Mouse (Mus musculus): ENCODE measurements at regions not wholly inside any gene's neighbourhood (a gene's known extent, or its start where the extent isn't known, plus 50 kb on each side); places are given as distances from the start of the nearest gene placed in this dataset.
"Not testable (repeated sequence)": the region's sequence is repeated elsewhere in the genome, so short reads cannot be mapped to it uniquely, and the experiment has no call there.

DNA sequence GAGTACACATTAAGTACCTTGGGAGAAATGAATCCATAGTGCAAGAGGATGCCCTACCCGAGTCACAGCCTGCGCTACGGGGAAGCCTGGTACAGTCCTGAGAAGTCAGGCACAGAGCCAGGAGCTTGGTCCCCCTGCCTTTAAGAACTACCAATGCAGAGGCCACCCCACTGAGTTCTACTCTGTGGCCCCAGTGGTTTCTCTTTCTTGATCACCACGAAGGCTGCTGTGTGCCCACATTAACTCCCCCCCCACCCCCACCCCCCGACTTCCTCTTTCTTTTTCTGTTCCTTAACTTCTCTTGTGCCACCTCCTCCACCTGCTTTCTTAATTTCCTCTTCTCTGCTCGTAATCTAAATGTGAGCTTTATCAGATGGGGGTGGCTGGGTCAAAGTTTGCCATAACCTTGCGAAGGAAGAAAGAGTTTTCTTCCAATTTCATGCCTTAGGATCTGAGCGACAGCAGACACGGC is 84.7 kb upstream of the Tbl1xr1 start:
- 74% methylated on average over 9 of the region's 9 CpGs for WGBS
- Histone ChIP-seq H3K36me3 (replicated peaks) (no peaks in the 10 kb centered on the region), H3K9me3 (no peaks in the 10 kb centered on the region), H3K27me3 (replicated peaks; ENCODE audit: low read depth, poor library complexity, severe bottlenecking) (no peaks in the 10 kb centered on the region), H3K27ac (replicated peaks) (no peak overlapping the region), H3K4me1 (no peaks in the 10 kb centered on the region), H3K4me3 (no peak overlapping the region)
- DNase-seq (ENCODE audit: low spot score), result no peak

GRCm38 (mm10) chr3:21992203-21992602 is 84.2 kb upstream of the Tbl1xr1 start:
- H3K27me3 ChIP-seq (replicated peaks; ENCODE audit: low read depth, poor library complexity, severe bottlenecking), result no peaks in the 10 kb centered on the region
- 93% methylated on average over 5 of the region's 5 CpGs for WGBS
- no peak for DNase-seq (ENCODE audit: low spot score)
- no peaks in the 10 kb centered on the region for H3K9me3 ChIP-seq
- no peaks in the 10 kb centered on the region for H3K36me3 ChIP-seq (replicated peaks)
- no peaks in the 10 kb centered on the region for H3K4me1 ChIP-seq
- no peak overlapping the region for H3K27ac ChIP-seq (replicated peaks)
- no peak overlapping the region for H3K4me3 ChIP-seq

- no peaks in the 10 kb centered on the region for H3K4me1 ChIP-seq
- H3K9me3 ChIP-seq, result no peaks in the 10 kb centered on the region
- no peak overlapping the region for H3K4me3 ChIP-seq
- H3K27ac ChIP-seq (replicated peaks), result no peak overlapping the region
- WGBS, result 90% methylated on average over 2 of the region's 2 CpGs
- H3K36me3 ChIP-seq (replicated peaks), result no peaks in the 10 kb centered on the region
- DNase-seq (ENCODE audit: low spot score), result no peak
- no peaks in the 10 kb centered on the region for H3K27me3 ChIP-seq (replicated peaks; ENCODE audit: low read depth, poor library complexity, severe bottlenecking)
Observed at GRCm38 (mm10) chr3:21993961-21994360, 82.5 kb upstream of the Tbl1xr1 start.

DNA sequence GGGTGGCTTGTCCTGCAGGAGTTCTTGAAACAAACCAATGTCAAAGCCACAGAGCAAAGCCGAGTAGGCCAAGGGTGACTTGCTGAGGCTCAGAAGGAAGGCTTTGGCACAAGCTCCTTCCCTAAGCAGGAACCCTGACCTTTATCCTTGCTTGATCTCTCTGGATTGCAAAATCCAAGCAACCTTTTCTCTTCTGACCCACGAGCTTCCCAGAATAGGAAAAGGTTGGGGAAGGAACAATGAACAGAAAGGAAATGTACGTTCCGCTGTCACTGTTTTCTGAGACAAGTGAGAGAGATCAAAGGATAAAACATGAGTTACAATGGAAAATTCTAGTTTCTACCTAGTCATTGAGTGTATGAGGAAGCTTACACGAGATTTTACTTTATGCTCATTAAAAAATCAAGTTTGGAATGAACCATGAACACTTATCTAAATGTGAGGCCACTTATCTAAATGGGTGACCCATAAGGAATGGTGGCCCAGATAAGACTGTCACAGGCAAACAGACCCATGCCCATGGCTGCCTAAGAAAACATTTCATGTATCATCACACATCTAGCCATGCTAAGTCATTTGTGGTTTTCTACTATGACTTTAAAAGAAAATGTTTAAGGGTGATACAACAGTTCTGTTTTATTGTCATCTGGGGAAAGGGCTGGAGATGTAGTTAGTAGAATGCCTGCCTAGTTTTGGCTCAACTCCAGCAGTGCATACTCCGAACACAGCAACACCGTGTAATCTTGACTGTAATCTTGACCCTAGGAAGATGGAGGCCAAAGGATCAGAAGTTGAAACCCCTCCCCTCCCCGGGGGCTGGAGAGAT is 80.7 kb upstream of the Tbl1xr1 start:
- Histone ChIP-seq H3K27me3 (replicated peaks; ENCODE audit: low read depth, poor library complexity, severe bottlenecking) (no peaks in the 10 kb centered on the region), H3K27ac (replicated peaks) (no peak overlapping the region), H3K4me3 (no peak overlapping the region), H3K36me3 (replicated peaks) (no peaks in the 10 kb centered on the region), H3K4me1 (no peaks in the 10 kb centered on the region), H3K9me3 (no peaks in the 10 kb centered on the region)
- 78% methylated on average over 8 of the region's 8 CpGs for WGBS
- no peak for DNase-seq (ENCODE audit: low spot score)

DNA sequence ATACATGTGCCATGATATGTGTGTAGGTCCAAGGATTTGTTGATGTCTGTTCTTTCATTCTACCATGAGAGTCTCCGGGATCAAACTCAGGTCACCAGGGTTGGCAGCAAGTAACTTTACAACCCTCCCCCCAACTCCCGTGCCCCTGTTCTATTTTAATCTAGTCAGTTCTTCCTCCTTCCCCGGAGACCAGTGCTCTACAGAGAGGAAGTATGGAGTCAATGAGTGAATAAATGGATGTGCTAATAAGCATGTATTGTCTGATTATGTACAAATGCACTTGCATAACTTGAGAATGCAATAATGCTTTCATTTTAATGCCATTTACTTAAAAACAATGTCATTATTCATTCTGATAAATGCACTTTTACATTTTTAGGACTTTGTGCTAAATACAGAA is 79.1 kb upstream of the Tbl1xr1 start:
- DNase-seq (ENCODE audit: low spot score), result no peak
- no peak overlapping the region for H3K27ac ChIP-seq (replicated peaks)
- no peaks in the 10 kb centered on the region for H3K4me1 ChIP-seq
- H3K36me3 ChIP-seq (replicated peaks), result no peaks in the 10 kb centered on the region
- no peaks in the 10 kb centered on the region for H3K27me3 ChIP-seq (replicated peaks; ENCODE audit: low read depth, poor library complexity, severe bottlenecking)
- H3K4me3 ChIP-seq, result no peak overlapping the region
- no peaks in the 10 kb centered on the region for H3K9me3 ChIP-seq
- 86% methylated on average over 3 of the region's 3 CpGs for WGBS

DNA sequence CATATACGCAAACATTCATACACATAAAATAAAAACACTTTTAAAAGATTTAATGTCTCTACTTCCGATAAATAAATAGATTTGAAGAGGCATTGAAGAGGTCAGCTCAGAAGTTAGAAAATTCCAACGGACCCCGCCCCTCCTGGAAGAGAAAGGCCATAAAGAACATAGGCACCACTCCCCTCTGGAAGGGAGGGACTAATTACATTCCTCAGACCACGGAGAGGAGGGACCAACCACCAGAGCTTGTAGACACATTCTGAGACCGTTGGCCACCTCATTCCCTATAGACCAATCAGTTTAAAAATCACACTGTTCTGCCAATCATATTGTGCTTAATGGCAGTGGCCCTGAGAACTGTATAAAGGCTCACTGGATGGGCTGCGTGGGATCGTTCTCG is 71.0 kb upstream of the Tbl1xr1 start:
- Histone ChIP-seq H3K4me1 (no peaks in the 10 kb centered on the region), H3K27me3 (replicated peaks; ENCODE audit: low read depth, poor library complexity, severe bottlenecking) (no peaks in the 10 kb centered on the region), H3K4me3 (no peak overlapping the region), H3K36me3 (replicated peaks) (no peaks in the 10 kb centered on the region), H3K27ac (replicated peaks) (no peak overlapping the region), H3K9me3 (no peaks in the 10 kb centered on the region)
- 81% methylated on average over 9 of the region's 9 CpGs for WGBS
- DNase-seq (ENCODE audit: low spot score), result no peak

DNA sequence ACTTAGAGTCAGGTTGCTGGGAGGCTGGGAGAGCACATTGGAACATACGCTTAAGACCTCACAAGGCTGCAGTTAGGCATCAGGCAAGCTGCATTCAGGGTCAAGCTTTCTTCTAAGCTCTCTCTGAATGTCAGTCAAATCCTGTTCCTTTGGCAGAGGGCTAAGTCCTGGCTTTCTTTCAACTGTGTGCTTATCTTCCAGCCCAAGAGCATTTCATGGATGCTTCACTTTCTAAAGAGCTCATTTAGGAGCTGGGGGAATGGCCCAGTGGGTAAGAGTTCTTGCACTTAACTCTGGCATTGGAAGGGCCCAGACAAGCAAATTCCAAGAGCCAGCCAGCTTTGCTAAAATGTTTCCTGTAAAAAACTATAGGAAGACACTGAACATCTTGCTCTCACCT is 70.3 kb upstream of the Tbl1xr1 start:
- no peaks in the 10 kb centered on the region for H3K4me1 ChIP-seq
- no peaks in the 10 kb centered on the region for H3K36me3 ChIP-seq (replicated peaks)
- WGBS, result 88% methylated on average over 1 of the region's 1 CpGs
- DNase-seq (ENCODE audit: low spot score), result no peak
- H3K27me3 ChIP-seq (replicated peaks; ENCODE audit: low read depth, poor library complexity, severe bottlenecking), result no peaks in the 10 kb centered on the region
- H3K27ac ChIP-seq (replicated peaks), result no peak overlapping the region
- no peak overlapping the region for H3K4me3 ChIP-seq
- H3K9me3 ChIP-seq, result no peaks in the 10 kb centered on the region

GRCm38 (mm10) chr3:22006651-22007050 is 69.8 kb upstream of the Tbl1xr1 start:
- H3K4me1 ChIP-seq, result no peaks in the 10 kb centered on the region
- no peak for DNase-seq (ENCODE audit: low spot score)
- no peaks in the 10 kb centered on the region for H3K36me3 ChIP-seq (replicated peaks)
- no peaks in the 10 kb centered on the region for H3K9me3 ChIP-seq
- WGBS, result 84% methylated on average over 2 of the region's 2 CpGs
- no peaks in the 10 kb centered on the region for H3K27me3 ChIP-seq (replicated peaks; ENCODE audit: low read depth, poor library complexity, severe bottlenecking)
- no peak overlapping the region for H3K4me3 ChIP-seq
- no peak overlapping the region for H3K27ac ChIP-seq (replicated peaks)

- no peak for DNase-seq (ENCODE audit: low spot score)
- WGBS, result 82% methylated on average over 5 of the region's 5 CpGs
- H3K4me3 ChIP-seq, result no peak overlapping the region
Observed at GRCm38 (mm10) chr3:22007736-22008135, 68.7 kb upstream of the Tbl1xr1 start.

GRCm38 (mm10) chr3:22008432-22008831 is 68.0 kb upstream of the Tbl1xr1 start:
- Histone ChIP-seq H3K9me3 (no peaks in the 10 kb centered on the region), H3K27me3 (replicated peaks; ENCODE audit: low read depth, poor library complexity, severe bottlenecking) (no peaks in the 10 kb centered on the region), H3K36me3 (replicated peaks) (no peaks in the 10 kb centered on the region), H3K27ac (replicated peaks) (no peak overlapping the region), H3K4me1 (no peaks in the 10 kb centered on the region), H3K4me3 (no peak overlapping the region)
- WGBS, result 87% methylated on average over 5 of the region's 5 CpGs
- no peak for DNase-seq (ENCODE audit: low spot score)

More at GRCm38 (mm10) chr3:22007736-22008135, 68.7 kb upstream of the Tbl1xr1 start:
- no peaks in the 10 kb centered on the region for H3K9me3 ChIP-seq
- H3K4me1 ChIP-seq, result no peaks in the 10 kb centered on the region
- no peak overlapping the region for H3K27ac ChIP-seq (replicated peaks)
- no peaks in the 10 kb centered on the region for H3K27me3 ChIP-seq (replicated peaks; ENCODE audit: low read depth, poor library complexity, severe bottlenecking)
- no peaks in the 10 kb centered on the region for H3K36me3 ChIP-seq (replicated peaks)

GRCm38 (mm10) chr3:22009898-22010699 is 66.4 kb upstream of the Tbl1xr1 start:
- Histone ChIP-seq H3K4me3 (no peak overlapping the region), H3K9me3 (no peaks in the 10 kb centered on the region), H3K27ac (replicated peaks) (no peak overlapping the region), H3K36me3 (replicated peaks) (no peaks in the 10 kb centered on the region), H3K27me3 (replicated peaks; ENCODE audit: low read depth, poor library complexity, severe bottlenecking) (no peaks in the 10 kb centered on the region), H3K4me1 (no peaks in the 10 kb centered on the region)
- 79% methylated on average over 2 of the region's 2 CpGs for WGBS
- no peak for DNase-seq (ENCODE audit: low spot score)

DNA sequence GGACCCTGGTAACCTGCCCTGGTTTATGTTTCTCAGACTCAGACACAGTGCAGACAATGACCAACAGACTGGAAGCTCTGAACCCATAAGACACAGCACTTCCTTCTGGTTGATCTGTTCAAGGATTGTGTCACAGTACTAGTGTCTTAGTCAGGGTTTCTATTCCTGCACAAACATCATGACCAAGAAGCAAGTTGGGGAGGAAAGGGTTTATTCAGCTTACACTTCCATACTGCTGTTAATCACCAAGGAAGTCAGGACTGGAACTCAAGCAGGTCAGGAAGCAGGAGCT is 65.8 kb upstream of the Tbl1xr1 start:
- not testable (repeated sequence) for H3K9me3 ChIP-seq; H3K36me3 ChIP-seq (replicated peaks); DNase-seq (ENCODE audit: low spot score); H3K27me3 ChIP-seq (replicated peaks; ENCODE audit: low read depth, poor library complexity, severe bottlenecking); H3K4me3 ChIP-seq; H3K4me1 ChIP-seq; H3K27ac ChIP-seq (replicated peaks)

- Histone ChIP-seq H3K4me3 (no peak overlapping the region), H3K4me1 (peaks cover 37% of the 10 kb centered on the region), H3K9me3 (no peaks in the 10 kb centered on the region), H3K27me3 (replicated peaks; ENCODE audit: low read depth, poor library complexity, severe bottlenecking) (no peaks in the 10 kb centered on the region), H3K27ac (replicated peaks) (no peak overlapping the region), H3K36me3 (replicated peaks) (no peaks in the 10 kb centered on the region)
- WGBS, result 84% methylated on average over 3 of the region's 3 CpGs
- no peak for DNase-seq (ENCODE audit: low spot score)
Observed at GRCm38 (mm10) chr3:22021360-22021935, 55.0 kb upstream of the Tbl1xr1 start.
